Mouse (Mus musculus) kidney, adult 2 months (tissue): ENCODE results near the gene Gm20431. TPM values are rescaled to one million over a fixed set of nuclear protein-coding genes. Genes with fewer than 3 reads are reported as not detected.

Source experiments
- DNase-seq: peaks from one replicate; pipeline ENCODE4 v3.0.0; 2021
- H3K27ac ChIP-seq: fragments of 200-500 bp; 2 replicates; pipeline ENCODE4 v1.5.1; 2012; ENCODE audit warnings: low read depth, low read length, control low read depth, inconsistent platforms; ENCODE audit not compliant: insufficient read depth
- H3K27me3 ChIP-seq: fragments of 200-500 bp; replicated peaks from 2 replicates; pipeline ENCODE4 v1.6.1; 2012; ENCODE audit warnings: mild to moderate bottlenecking, moderate library complexity, low read length, inconsistent platforms; ENCODE audit not compliant: control insufficient read depth, insufficient read depth
- H3K36me3 ChIP-seq: fragments of 200-500 bp; 2 replicates; pipeline ENCODE4 v1.6.1; 2012; ENCODE audit warnings: mild to moderate bottlenecking, moderate library complexity, low read length, inconsistent platforms; ENCODE audit not compliant: control insufficient read depth, insufficient read depth
- H3K4me1 ChIP-seq: fragments of 200-500 bp; 2 replicates; pipeline ENCODE4 v1.6.1; 2011; ENCODE audit warnings: low read length; ENCODE audit not compliant: control insufficient read depth, insufficient read depth
- H3K4me3 ChIP-seq: fragments of 200-500 bp; 2 replicates; pipeline ENCODE4 v1.5.1; 2011; ENCODE audit warnings: mild to moderate bottlenecking, low read depth, low read length, control low read depth; ENCODE audit not compliant: insufficient read depth
- CTCF ChIP-seq: fragments of 200-500 bp; conservative IDR thresholded peaks from 2 replicates; pipeline ENCODE4 v1.5.1; 2011; ENCODE audit warnings: low read depth, mild to moderate bottlenecking, control low read depth, low read length, moderate library complexity, mixed read lengths; ENCODE audit not compliant: insufficient read depth, insufficient read length
- POLR2A ChIP-seq: fragments of 200-500 bp; IDR thresholded peaks from one replicate; pipeline ENCODE4 v1.6.1; 2011; ENCODE audit warnings: low read depth, low read length, control low read depth
- WGBS: fragments of 180-500 bp; shearing (Covaris S2); methylation state at CpG from one replicate; pipeline ENCODE4 v1.1.7; 2018; 5-methylcytosine and 5-hydroxymethylcytosine counted together
- polyA plus RNA-seq: library from polyadenylated mRNA; depleted of rRNA; stranded (reverse); fragments of >200 nt; gene quantifications from 2 replicates; pipeline ENCODE4 v1.2.3, GENCODE M21; 2012

Gm20431 gene
- polyA plus RNA-seq, 1 experiment = 30.7 TPM

DNA sequence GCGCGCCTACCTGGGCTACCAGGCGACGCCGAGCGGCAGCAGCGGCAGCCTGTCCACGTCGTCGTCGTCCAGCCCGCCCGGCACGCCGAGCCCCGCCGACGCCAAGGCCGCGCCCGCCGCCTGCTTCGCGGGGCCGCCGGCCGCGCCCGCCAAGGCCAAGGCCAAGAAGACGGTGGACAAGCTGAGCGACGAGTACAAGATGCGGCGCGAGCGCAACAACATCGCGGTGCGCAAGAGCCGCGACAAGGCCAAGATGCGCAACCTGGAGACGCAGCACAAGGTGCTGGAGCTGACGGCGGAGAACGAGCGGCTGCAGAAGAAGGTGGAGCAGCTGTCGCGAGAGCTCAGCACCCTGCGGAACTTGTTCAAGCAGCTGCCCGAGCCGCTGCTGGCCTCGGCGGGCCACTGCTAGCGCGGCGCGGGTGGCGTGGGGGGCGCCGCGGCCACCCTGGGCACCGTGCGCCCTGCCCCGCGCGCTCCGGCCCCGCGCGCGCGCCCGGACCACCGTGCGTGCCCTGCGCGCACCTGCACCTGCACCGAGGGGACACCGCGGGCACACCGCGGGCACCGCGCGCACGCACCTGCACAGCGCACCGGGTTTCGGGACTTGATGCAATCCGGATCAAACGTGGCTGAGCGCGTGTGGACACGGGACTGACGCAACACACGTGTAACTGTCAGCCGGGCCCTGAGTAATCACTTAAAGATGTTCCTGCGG is 28.4 kb upstream of the Gm20431 start, which contains the start of gene Tmem189:
Gene Tmem189, minus strand, starts transcription at position 322 of the 718 bp plus-strand sequence.
- H3K27ac ChIP-seq = peak within 1 kb of the TSS; percentile 70
- under 1% methylated on average over 98 of the region's 99 CpGs for WGBS
- H3K27me3 ChIP-seq = no peaks in the 10 kb centered on the region
- H3K36me3 ChIP-seq = no peaks in the 10 kb centered on the region
- H3K4me3 ChIP-seq = peak within 1 kb of the TSS; percentile 89
- peak; percentile 16 for TF ChIP-seq POLR2A
- TF ChIP-seq CTCF = no peak
- DNase-seq = peak; percentile 65
- peaks cover 9% of the 10 kb centered on the region; the same call in 1 of the 2 replicates for H3K4me1 ChIP-seq

- H3K4me3 ChIP-seq = peak within 1 kb of the TSS; percentile 89
- H3K36me3 ChIP-seq = no peaks in the 10 kb centered on the region
- DNase-seq = peak; percentile 92
- peak within 1 kb of the TSS; percentile 70 for H3K27ac ChIP-seq
- no peaks in the 10 kb centered on the region for H3K27me3 ChIP-seq
- WGBS = 2% methylated on average over 120 of the region's 147 CpGs
- peak; percentile 85 for TF ChIP-seq POLR2A
- TF ChIP-seq CTCF = peak; percentile 57
- H3K4me1 ChIP-seq = peaks cover 9% of the 10 kb centered on the region; the same call in 1 of the 2 replicates
Observed at GRCm38 (mm10) chr2:167688498-167689451, 27.5 kb upstream of the Gm20431 start, which contains the start of gene Cebpb. Gene Cebpb, plus strand, starts transcription at chr2:167688915.

GRCm38 (mm10) chr2:167688126-167688497 is 26.8 kb upstream of the Gm20431 start:
- H3K4me1 ChIP-seq = peaks cover 9% of the 10 kb centered on the region; the same call in 1 of the 2 replicates
- H3K4me3 ChIP-seq = peak overlapping the region; percentile 89; the same call in 1 of the 2 replicates
- no peak for DNase-seq
- no peaks in the 10 kb centered on the region for H3K36me3 ChIP-seq
- no peak for TF ChIP-seq CTCF
- whole genome bisulfite sequencing = 52% methylated on average over 12 of the region's 12 CpGs
- H3K27me3 ChIP-seq = no peaks in the 10 kb centered on the region
- no peak overlapping the region for H3K27ac ChIP-seq

GRCm38 (mm10) chr2:167687651-167688101 is 26.4 kb upstream of the Gm20431 start:
- no peaks in the 10 kb centered on the region for H3K27me3 ChIP-seq
- peaks cover 9% of the 10 kb centered on the region; the same call in 1 of the 2 replicates for H3K4me1 ChIP-seq
- no peak overlapping the region for H3K27ac ChIP-seq
- no peak for TF ChIP-seq CTCF
- no peak for TF ChIP-seq POLR2A
- DNase-seq = peak; percentile 36
- H3K36me3 ChIP-seq = no peaks in the 10 kb centered on the region
- WGBS = 71% methylated on average over 11 of the region's 11 CpGs
- H3K4me3 ChIP-seq = no peak overlapping the region

- TF ChIP-seq POLR2A (no peak), CTCF (no peak)
- WGBS = over 99% methylated on average over 4 of the region's 4 CpGs
- no peaks in the 10 kb centered on the region for H3K27me3 ChIP-seq
- no peak for DNase-seq
- H3K27ac ChIP-seq = no peak overlapping the region
- peaks cover 9% of the 10 kb centered on the region; the same call in 1 of the 2 replicates for H3K4me1 ChIP-seq
- no peaks in the 10 kb centered on the region for H3K36me3 ChIP-seq
- no peak overlapping the region for H3K4me3 ChIP-seq
Observed at GRCm38 (mm10) chr2:167687250-167687586, 25.9 kb upstream of the Gm20431 start.

DNA sequence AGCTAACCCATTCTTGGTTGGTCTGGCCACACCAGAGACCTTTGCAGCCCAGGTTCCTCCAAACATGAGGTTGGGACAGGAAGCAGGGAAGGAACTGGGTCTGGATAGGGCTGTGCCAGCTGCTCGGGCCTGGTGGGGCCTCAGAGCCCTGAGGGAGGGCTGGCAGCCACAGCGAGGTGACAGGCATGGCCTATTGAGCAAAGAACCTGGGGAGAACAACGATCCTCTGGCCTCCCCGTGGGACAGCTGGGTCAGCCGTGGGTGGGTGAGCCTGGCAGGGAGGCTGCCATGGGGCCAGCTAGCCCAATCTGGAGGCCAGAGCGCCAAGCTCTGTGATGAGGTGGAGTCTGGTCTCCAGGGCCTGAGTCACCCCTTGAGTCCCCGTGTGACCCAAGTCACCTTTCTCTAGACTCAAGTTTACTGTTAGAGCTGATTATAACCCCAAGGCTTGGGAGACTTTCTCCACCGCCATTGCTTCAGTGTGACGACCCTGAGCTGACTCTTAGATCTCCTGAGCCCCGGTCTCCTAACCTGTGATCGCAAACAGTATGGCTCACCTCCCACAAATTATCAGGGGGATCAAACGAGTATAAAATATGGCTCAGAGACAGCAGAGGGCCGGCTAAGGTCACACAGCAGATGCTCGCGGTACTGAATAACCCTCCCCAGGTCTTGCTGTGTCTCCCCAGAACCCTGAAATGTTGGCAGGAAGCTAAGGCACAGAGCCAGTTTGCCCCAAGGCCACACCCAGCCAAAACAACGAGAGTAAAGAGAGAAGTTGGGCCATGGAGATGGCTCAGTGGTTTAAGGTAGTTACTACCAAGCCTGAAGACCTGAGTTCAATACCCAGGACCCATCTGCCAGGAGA is 25.3 kb upstream of the Gm20431 start:
- WGBS = 73% methylated on average over 16 of the region's 16 CpGs

More for the DNA sequence above, 25.3 kb upstream of the Gm20431 start:
- DNase-seq = no peak
- Histone ChIP-seq H3K36me3 (no peaks in the 10 kb centered on the region), H3K4me3 (no peak overlapping the region), H3K27me3 (no peaks in the 10 kb centered on the region), H3K27ac (no peak overlapping the region), H3K4me1 (peaks cover 6% of the 10 kb centered on the region; the same call in 1 of the 2 replicates)
- TF ChIP-seq POLR2A (no peak), CTCF (no peak)
